Mouse (Mus musculus) cerebellum, postnatal 36 days (tissue): ENCODE measurements around the gene Hmga2.

Experiments
- DNase-seq, 2 experiments: peaks; one replicate each; pipeline ENCODE4 v3.0.0; 2021 to 2022; ENCODE audit warnings: mixed read lengths in 2 of 2

Gene Hmga2

DNA sequence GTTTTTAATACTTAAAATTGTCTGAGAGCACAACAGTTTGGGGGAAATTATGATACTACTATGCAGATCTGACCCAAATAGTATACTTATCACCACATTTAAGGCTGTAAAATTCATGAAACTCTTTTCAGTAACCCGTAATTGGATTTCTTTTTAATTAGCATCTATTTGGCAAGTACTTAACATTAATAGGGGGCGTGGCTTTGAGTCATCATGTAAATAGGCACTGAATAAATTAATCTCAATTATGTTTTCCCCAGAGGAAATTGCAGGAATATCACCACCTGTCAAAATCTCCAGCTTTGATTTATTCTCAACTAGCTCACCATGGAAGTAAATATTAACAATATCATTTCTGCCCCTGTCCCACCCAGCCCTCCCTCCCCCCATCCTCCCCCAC, 3.7 kb downstream of the Hmga2 start:
- no peak for DNase-seq

- DNase-seq: no peak
Observed at GRCm38 (mm10) chr10:120465121-120465520, 11.1 kb downstream of the Hmga2 start.

- no peak for DNase-seq
Observed at GRCm38 (mm10) chr10:120461769-120462168, 14.5 kb downstream of the Hmga2 start.

GRCm38 (mm10) chr10:120461301-120461700, 15.0 kb downstream of the Hmga2 start:
- DNase-seq: no peak

- DNase-seq: no peak
Observed at GRCm38 (mm10) chr10:120458866-120459265, 17.4 kb downstream of the Hmga2 start.

DNA sequence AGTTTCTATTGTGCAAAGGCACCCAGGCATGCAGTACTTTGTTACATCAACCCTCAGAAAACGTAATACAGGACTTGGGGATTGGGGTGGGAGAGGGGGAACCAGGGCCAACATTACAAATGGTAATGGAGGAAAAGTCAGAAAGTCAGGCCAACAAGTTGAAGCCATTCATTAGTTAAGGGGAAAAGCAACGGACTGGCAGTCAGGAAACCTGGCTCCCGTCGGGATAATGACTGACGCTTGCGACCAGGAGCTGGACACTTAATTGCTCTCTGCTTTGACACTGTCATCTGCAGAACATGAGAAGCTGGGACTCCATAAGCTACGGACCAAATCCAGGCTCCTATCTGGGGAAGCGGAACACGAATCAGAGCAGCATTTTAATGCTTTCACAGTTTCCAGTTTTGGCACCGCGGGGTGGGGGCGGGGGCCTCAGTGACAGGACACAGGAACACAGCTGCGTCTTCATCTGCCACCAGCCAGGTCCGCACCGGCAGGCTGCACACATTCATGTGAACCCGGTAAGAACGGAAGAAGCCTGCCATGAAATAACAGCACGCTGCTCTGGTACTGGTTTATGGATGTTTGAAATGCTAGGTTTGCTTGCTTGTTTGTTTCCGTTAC, 26.5 kb downstream of the Hmga2 start:
- no peak for DNase-seq

- no peak for DNase-seq
Observed at GRCm38 (mm10) chr10:120446799-120447198, 29.5 kb downstream of the Hmga2 start.

GRCm38 (mm10) chr10:120446206-120446605, 30.1 kb downstream of the Hmga2 start:
- no peak for DNase-seq

- no peak for DNase-seq
Observed at GRCm38 (mm10) chr10:120444463-120445070, 31.7 kb downstream of the Hmga2 start.

GRCm38 (mm10) chr10:120443757-120444311, 32.4 kb downstream of the Hmga2 start:
- DNase-seq: no peak

DNA sequence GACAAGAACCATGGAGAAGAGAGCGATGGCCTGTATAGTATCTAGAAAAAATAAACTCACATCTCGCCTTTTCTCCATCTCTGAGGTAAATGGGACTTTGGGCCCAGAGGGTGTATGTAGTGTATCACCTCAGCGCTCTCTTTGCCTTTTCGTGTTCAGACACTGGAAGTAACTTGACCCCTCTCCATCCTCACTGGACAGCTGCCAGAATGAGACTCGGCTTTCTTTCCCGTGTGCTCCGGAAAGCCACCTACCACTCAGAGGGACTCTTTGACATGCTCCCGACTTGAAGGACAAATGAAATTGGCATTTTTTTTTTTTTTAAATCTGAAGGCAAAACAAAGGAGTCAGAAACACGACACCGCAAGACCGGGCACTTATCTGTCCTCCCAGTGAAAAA, 35.0 kb downstream of the Hmga2 start:
- no peak for DNase-seq

- no peak for DNase-seq
Observed at GRCm38 (mm10) chr10:120434433-120434832, 41.8 kb downstream of the Hmga2 start.

DNA sequence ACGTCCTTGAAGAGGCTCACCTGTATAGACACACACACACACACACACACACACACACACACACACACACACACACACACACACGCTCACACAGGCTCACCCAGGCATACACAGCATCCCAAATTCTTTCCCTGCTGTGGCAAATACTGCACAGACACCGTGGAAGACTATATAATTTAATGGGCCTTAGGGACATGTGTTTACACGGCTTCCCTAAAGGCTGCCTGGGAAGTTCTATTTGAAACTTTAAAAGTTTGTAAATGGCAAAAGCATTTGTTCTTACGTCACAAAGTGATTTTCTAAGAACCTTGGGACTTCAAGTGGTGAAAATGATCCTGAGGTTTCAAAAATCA, 42.8 kb downstream of the Hmga2 start:
- DNase-seq: no peak

DNA sequence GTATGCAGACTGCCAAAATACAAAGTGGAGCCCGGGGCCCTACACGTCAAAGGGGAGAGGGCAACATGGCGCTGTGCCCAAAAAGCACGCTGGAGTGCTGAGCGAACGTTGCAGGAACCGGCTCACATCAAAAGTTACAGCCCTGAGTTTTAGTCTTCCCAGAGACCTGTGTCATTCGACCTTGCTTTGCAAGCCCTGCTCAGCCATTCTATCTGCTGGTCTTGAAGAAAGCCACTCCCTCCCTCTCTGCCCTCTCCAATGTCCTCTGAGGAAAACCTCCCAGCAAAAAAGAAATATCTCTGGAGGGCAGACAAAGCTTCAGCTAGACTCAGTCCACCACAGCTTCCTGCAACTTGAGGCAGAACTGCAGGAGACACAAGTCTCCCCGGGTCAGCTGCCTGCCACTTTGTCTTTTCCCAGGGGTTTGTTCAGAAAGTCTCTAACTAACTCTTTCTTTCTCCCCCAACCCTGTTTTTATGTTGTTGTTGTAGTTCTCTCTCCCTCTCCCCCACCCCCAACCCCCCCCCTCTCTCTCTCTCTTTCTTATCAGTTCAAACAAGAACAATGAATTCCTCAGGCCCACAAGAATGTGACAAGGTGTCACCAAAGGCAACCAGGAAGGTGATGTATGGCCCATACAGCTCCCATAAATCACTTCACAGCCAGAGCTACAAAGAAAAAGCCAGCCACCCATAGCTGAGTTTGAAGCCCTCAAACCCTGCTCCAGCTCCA, 43.4 kb downstream of the Hmga2 start:
- no peak for DNase-seq

- DNase-seq: no peak
Observed at GRCm38 (mm10) chr10:120432081-120432480, 44.2 kb downstream of the Hmga2 start.

DNA sequence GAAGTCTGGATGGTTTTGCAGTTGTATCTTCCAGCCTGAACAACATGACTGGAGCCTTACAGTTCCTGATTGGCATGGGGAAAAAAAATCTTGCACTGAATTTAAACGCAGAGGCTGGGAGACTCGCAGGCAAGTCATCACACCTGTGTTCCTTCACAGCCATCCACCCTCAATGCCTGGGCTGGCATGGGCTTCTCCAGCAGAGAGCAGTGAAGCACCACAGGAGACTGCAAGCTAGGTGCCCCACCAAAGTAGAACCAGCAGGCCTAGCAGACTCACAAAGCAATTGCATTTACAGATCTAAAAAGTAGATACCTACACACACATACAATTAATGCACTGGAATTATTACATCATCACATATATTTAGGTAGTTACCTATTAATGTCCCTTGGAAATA, 44.8 kb downstream of the Hmga2 start:
- DNase-seq: no peak

- DNase-seq: no peak
Observed at GRCm38 (mm10) chr10:120430422-120430821, 45.8 kb downstream of the Hmga2 start.

GRCm38 (mm10) chr10:120429758-120430259, 46.5 kb downstream of the Hmga2 start:
- no peak for DNase-seq

DNA sequence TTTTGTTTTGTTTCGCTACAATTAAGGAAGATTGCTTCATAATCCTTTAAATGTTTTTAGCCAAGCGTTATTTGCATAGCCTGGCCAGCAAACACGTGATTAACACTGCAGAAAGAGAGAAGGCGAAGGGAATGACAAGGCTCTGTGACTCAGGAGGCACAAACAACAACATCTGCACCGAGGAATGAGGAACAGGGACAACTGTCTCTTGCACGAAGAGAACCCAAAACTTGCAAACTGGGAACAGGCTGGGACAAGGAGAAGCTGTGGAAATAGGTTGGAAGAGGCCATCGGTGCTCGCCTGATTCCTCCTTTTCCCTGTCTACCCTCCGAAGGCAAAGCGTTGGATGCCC, 47.1 kb downstream of the Hmga2 start:
- DNase-seq: no peak

GRCm38 (mm10) chr10:120428430-120429198, 47.7 kb downstream of the Hmga2 start:
- peak in 1 of 2 experiments; percentile 14 for DNase-seq

DNA sequence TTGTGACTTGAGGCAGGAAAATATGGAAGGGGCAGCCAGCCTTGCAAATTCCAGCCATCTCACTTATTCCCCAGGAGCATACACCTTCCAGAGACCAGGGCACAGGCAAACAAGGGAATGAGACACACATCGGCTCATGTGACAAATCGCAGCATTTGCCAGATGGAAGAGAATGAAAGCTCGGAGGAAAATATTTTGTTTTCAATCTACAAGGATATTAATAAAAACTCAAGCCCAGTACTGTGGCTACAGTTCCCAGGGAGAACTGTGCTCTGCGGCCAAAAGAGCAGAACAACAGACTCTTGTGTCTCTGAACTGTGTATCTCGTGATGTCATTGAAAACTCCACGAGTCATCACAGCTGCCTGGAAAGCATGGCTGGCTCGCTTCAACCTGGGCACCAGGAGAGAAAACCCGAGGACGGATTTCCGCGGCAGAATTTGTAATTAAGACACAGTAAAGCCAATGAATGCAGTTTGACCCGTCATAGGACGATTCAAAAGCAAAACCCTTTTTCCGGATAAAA, 50.1 kb downstream of the Hmga2 start:
- no peak for DNase-seq

DNA sequence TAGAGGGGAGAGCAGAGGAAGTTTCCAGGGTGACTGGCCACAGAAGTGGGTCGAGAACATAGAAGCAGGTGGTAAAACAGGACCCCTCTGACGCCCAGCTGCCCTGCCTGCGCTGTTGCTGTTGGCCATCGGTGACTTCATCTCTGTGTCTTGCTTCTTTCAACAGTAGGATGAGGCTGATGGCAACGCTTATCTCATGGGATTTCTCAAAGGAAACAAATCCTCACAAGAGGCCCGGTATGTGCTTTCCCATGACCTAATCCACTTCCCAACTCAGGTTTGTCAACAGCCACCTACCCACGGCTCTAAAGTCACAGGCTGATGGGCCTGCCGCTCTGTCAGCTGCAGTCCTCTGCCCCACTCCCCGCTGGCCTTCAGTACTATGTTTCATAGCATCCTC, 52.3 kb downstream of the Hmga2 start:
- no peak for DNase-seq

- no peak for DNase-seq
Observed at GRCm38 (mm10) chr10:120423256-120423655, 53.0 kb downstream of the Hmga2 start.
